Mouse (Mus musculus) liver, postnatal 0 days (tissue): ENCODE results near the gene Mef2c. TPM values are rescaled to one million over a fixed set of nuclear protein-coding genes. Genes with fewer than 3 reads are reported as not detected.

Source experiments
- ATAC-seq: fragments of 200-750 bp; cut with Nextera tagmentation; 2 replicates; pipeline ENCODE4 v1.8.0; 2017; ENCODE audit warnings: mild to moderate bottlenecking, moderate library complexity
- DNase-seq: peaks from one replicate; pipeline ENCODE4 v3.0.0-alpha.2; 2016
- H3K27ac ChIP-seq: fragments of 300-500 bp; sonication (generic); 2 replicates; pipeline ENCODE4 v1.5.1; 2014; ENCODE audit warnings: antibody characterized with exemption, moderate library complexity, mild to moderate bottlenecking, low read depth
- H3K27me3 ChIP-seq: fragments of 300-500 bp; sonication (generic); 2 replicates; pipeline ENCODE4 v1.6.1; 2014; ENCODE audit warnings: low read length, control low read depth, mixed read lengths; ENCODE audit not compliant: insufficient read depth
- H3K36me3 ChIP-seq: fragments of 300-500 bp; sonication (generic); replicated peaks from 2 replicates; pipeline ENCODE4 v1.6.1; 2014; ENCODE audit warnings: mild to moderate bottlenecking, control low read depth, low read length, moderate library complexity, mixed read lengths; ENCODE audit not compliant: insufficient read depth
- H3K4me1 ChIP-seq: fragments of 300-500 bp; sonication (generic); 2 replicates; pipeline ENCODE4 v1.6.1; 2014; ENCODE audit warnings: antibody characterized with exemption, mild to moderate bottlenecking, control low read depth; ENCODE audit not compliant: insufficient read depth
- H3K4me2 ChIP-seq: fragments of 300-500 bp; sonication (generic); 2 replicates; pipeline ENCODE4 v1.6.1; 2014; ENCODE audit warnings: low read depth, mild to moderate bottlenecking, low read length, moderate library complexity, mixed read lengths
- H3K4me3 ChIP-seq: fragments of 300-500 bp; sonication (generic); 2 replicates; pipeline ENCODE4 v1.5.1; 2014; ENCODE audit warnings: low read depth, low read length
- H3K9ac ChIP-seq: fragments of 300-500 bp; sonication (generic); replicated peaks from 2 replicates; pipeline ENCODE4 v1.6.1; 2014; ENCODE audit warnings: mild to moderate bottlenecking, moderate library complexity
- H3K9me3 ChIP-seq: fragments of 300-500 bp; sonication (generic); 2 replicates; pipeline ENCODE4 v1.6.1; 2016; ENCODE audit warnings: mild to moderate bottlenecking, control low read depth, low read length, mixed read lengths
- CTCF ChIP-seq: sonication (generic); IDR thresholded peaks from 2 replicates; pipeline ENCODE4 v1.5.1; 2016; ENCODE audit warnings: antibody characterized with exemption, low read depth
- EP300 ChIP-seq: IDR thresholded peaks from 2 replicates; pipeline ENCODE4 v1.6.1; 2016; ENCODE audit warnings: antibody characterized with exemption, low read depth, mild to moderate bottlenecking
- WGBS: fragments of 180-500 bp; shearing (Covaris S2); extraction: QIAGEN DNeasy Blood & Tissue Kit; methylation state at CpG from one replicate; pipeline ENCODE4 v1.1.7; 2014; ENCODE audit not compliant: insufficient replicate concordance; 5-methylcytosine and 5-hydroxymethylcytosine counted together
- polyA plus RNA-seq: library from polyadenylated mRNA; unstranded; fragments of >200 nt; fragmentation: Nextera tagmentation; extraction: Ambion mirVana; gene quantifications from 2 replicates; pipeline ENCODE4 v1.2.1, GENCODE M21; 2015

Gene Mef2c
- polyA plus RNA-seq, 1 experiment from 2014 or later = 14.0 TPM

GRCm38 (mm10) chr13:83523232-83523969 lies 19.6 kb downstream of the Mef2c start:
- ATAC-seq (peak; percentile 61), DNase-seq (peak; percentile 45)
- H3K4me2 ChIP-seq = peak overlapping the region; percentile 71
- H3K27ac ChIP-seq = peak overlapping the region; percentile 80
- H3K36me3 ChIP-seq = no peaks in the 10 kb centered on the region
- 0 out of 2 replicates have a peak, but pooled peaks cover 3% of the 10 kb centered on the region for H3K27me3 ChIP-seq
- H3K9me3 ChIP-seq = no peaks in the 10 kb centered on the region
- TF ChIP-seq CTCF (no peak), EP300 (no peak)
- H3K4me3 ChIP-seq = peak overlapping the region; percentile 81
- WGBS = 2% methylated on average over 35 of the region's 35 CpGs
- 0 out of 2 replicates have a peak overlapping the region, but pooled peaks have one; percentile 6 for H3K9ac ChIP-seq
- H3K4me1 ChIP-seq = peaks cover 4% of the 10 kb centered on the region; the same call in 1 of the 2 replicates

- Histone ChIP-seq H3K9ac (peak overlapping the region; percentile 70), H3K27me3 (0 out of 2 replicates have a peak, but pooled peaks cover 3% of the 10 kb centered on the region), H3K27ac (peak overlapping the region; percentile 80), H3K9me3 (no peaks in the 10 kb centered on the region), H3K4me2 (peak overlapping the region; percentile 71), H3K4me1 (peaks cover under 1% of the 10 kb centered on the region; the same call in 1 of the 2 replicates), H3K36me3 (no peaks in the 10 kb centered on the region), H3K4me3 (peak overlapping the region; percentile 81)
- peak; percentile 83 for ATAC-seq
- peak; percentile 73 for DNase-seq
- no peak for TF ChIP-seq CTCF
- no peak for TF ChIP-seq EP300
- under 1% methylated on average over 43 of the region's 43 CpGs for WGBS
Measured at GRCm38 (mm10) chr13:83524159-83524901, 20.5 kb downstream of the Mef2c start.

- Histone ChIP-seq H3K27ac (peak overlapping the region; percentile 80), H3K4me3 (peak overlapping the region; percentile 81), H3K4me2 (peak overlapping the region; percentile 71), H3K36me3 (no peaks in the 10 kb centered on the region), H3K9ac (peak overlapping the region; percentile 70; the same call in 1 of the 2 replicates), H3K27me3 (0 out of 2 replicates have a peak, but pooled peaks cover 3% of the 10 kb centered on the region), H3K4me1 (peaks cover 4% of the 10 kb centered on the region), H3K9me3 (no peaks in the 10 kb centered on the region)
- 6% methylated on average over 7 of the region's 7 CpGs for WGBS
- TF ChIP-seq CTCF = no peak
- no peak for TF ChIP-seq EP300
- ATAC-seq = no peak
- DNase-seq = no peak
Measured at GRCm38 (mm10) chr13:83524902-83525715, 21.3 kb downstream of the Mef2c start.

- no peaks in the 10 kb centered on the region for H3K9me3 ChIP-seq
- no peak for DNase-seq
- H3K9ac ChIP-seq = peak overlapping the region; percentile 50
- peaks cover 4% of the 10 kb centered on the region for H3K4me1 ChIP-seq
- H3K27me3 ChIP-seq = 0 out of 2 replicates have a peak, but pooled peaks cover 3% of the 10 kb centered on the region
- WGBS = 20% methylated on average over 2 of the region's 2 CpGs
- TF ChIP-seq EP300 = no peak
- no peak for TF ChIP-seq CTCF
- no peaks in the 10 kb centered on the region for H3K36me3 ChIP-seq
- peak overlapping the region; percentile 81 for H3K4me3 ChIP-seq
- no peak for ATAC-seq
- H3K4me2 ChIP-seq = peak overlapping the region; percentile 71
- peak overlapping the region; percentile 80; the same call in 1 of the 2 replicates for H3K27ac ChIP-seq
Measured at GRCm38 (mm10) chr13:83525716-83526005, 21.8 kb downstream of the Mef2c start.

- WGBS = 18% methylated on average over 6 of the region's 6 CpGs
- H3K4me2 ChIP-seq = peak overlapping the region; percentile 71
- no peaks in the 10 kb centered on the region for H3K9me3 ChIP-seq
- H3K27me3 ChIP-seq = 0 out of 2 replicates have a peak, but pooled peaks cover 3% of the 10 kb centered on the region
- TF ChIP-seq CTCF = no peak
- TF ChIP-seq EP300 = no peak
- DNase-seq = no peak
- H3K4me3 ChIP-seq = peak overlapping the region; percentile 81
- no peaks in the 10 kb centered on the region for H3K36me3 ChIP-seq
- no peak for ATAC-seq
- peaks cover 4% of the 10 kb centered on the region for H3K4me1 ChIP-seq
- H3K27ac ChIP-seq = peak overlapping the region; percentile 30; the same call in 1 of the 2 replicates
- peak overlapping the region; percentile 50 for H3K9ac ChIP-seq
Measured at GRCm38 (mm10) chr13:83526066-83526465, 22.2 kb downstream of the Mef2c start.
